Mouse (Mus musculus): ENCODE measurements around the gene Sh3bp4. TPM values are rescaled to one million over a fixed set of nuclear protein-coding genes. Genes with fewer than 3 reads are reported as not detected.

Gene Sh3bp4
- polyA plus RNA-seq, 1 experiment from 2014 or later: 25.7 TPM

DNA sequence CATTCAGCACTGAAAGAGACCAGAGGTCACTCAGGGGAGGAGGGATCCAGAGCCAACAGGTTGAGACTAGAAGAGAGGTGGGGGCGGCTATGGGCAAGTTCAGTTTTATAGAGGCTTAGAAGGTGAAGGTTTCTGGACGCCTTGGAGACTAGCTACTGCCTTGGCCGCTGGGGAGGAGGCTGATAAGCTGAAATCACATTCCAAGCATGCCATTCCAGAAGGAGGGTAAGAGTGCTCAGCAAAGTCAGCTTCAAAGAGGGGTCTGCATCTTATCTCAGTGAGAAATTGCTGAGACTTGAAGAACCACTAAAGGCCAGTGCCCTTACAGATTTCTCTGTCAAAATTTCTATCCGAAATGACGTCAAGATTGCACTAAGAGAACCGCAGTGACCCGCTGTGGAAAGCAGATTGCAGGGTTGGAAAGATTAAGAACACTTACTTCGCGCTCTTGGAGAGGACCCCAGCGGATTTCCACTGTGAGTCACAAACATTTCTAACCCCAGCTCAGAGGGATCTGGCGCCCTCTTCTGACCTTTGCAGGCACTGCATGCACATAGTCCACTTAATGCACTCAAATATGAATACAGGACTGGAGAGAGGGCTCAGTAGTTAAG is 121.0 kb downstream of the Sh3bp4 start:
- H3K9me3 ChIP-seq: no peaks in the 10 kb centered on the region
- H3K27me3 ChIP-seq: 0 out of 2 replicates have a peak, but pooled peaks cover 3% of the 10 kb centered on the region
- WGBS: 5% methylated on average over 11 of the region's 11 CpGs
- H3K36me3 ChIP-seq: no peaks in the 10 kb centered on the region
- H3K9ac ChIP-seq: no peak overlapping the region
- no peak overlapping the region for H3K4me2 ChIP-seq (replicated peaks)
- no peak overlapping the region for H3K4me3 ChIP-seq
- peak; percentile 16; the same call in 1 of the 2 replicates for ATAC-seq (ENCODE audit: insufficient number of reproducible peaks, insufficient read depth, low FRiP score, low TSS enrichment)
- H3K4me1 ChIP-seq: peaks cover 9% of the 10 kb centered on the region; the same call in 1 of the 2 replicates
- no peak overlapping the region for H3K27ac ChIP-seq

DNA sequence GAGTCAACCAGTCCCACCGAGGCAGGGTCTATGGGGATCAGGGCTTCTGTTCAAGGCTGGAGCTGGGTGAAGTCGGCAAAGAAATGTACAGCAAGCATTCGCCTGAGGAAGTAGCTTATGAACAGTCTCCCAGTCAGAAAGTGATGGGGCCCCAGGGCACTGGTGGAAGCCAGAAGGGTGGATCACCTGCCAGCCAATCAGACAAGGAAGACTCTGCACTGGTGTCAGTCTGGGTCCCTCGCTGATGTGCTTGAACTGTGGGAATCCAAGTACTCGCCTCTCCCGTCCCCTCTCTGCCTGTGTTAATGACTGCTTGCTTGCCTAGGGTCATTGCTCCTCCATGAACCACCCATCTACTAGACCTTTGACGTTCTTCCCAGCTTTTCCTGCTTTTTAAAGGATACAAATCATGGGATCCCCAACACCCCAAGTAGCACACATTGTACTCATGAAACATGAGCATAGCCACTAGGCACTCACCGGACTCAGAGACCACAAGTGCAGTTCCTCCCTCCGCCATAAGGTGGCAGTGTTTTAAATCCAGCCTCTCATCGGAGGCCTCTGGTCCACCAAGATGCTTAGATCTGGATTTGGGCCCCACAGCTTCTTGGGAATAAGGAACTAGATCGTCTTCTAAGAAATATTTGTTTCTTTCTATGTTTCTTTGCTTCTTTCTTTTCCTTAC is 122.5 kb downstream of the Sh3bp4 start:
- Histone ChIP-seq H3K27ac (no peak overlapping the region), H3K36me3 (no peaks in the 10 kb centered on the region)
- 66% methylated on average over 11 of the region's 11 CpGs for WGBS

DNA sequence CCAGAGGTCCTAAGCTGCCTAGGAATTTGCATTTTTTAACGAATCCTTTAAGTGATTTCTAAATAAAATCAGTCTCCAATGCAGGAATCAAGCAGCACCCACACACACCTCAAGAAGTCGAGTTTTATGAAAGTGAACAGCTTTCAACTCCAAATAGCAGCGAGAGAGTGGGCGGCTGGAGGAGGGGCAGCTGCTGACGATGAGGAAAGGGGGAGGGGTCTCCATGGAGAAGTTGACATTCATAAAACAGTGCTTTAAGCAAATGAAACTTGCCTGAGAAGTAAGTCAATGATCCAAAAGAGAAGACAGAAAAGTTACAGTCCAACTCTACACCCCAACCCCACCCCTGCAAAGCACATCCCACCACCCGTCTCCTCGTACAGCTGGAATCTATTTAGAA is 123.4 kb downstream of the Sh3bp4 start:
- H3K9me3 ChIP-seq: no peaks in the 10 kb centered on the region
- 60% methylated on average over 7 of the region's 7 CpGs for WGBS
- no peaks in the 10 kb centered on the region for H3K36me3 ChIP-seq
- no peak overlapping the region for H3K4me2 ChIP-seq (replicated peaks)
- H3K27me3 ChIP-seq: 0 out of 2 replicates have a peak, but pooled peaks cover 3% of the 10 kb centered on the region
- H3K9ac ChIP-seq: no peak overlapping the region
- no peak overlapping the region for H3K27ac ChIP-seq
- no peak for ATAC-seq (ENCODE audit: insufficient number of reproducible peaks, insufficient read depth, low FRiP score, low TSS enrichment)
- H3K4me3 ChIP-seq: no peak overlapping the region
- peaks cover 9% of the 10 kb centered on the region; the same call in 1 of the 2 replicates for H3K4me1 ChIP-seq

More for the DNA sequence above, 122.5 kb downstream of the Sh3bp4 start:
- H3K4me2 ChIP-seq (replicated peaks): no peak overlapping the region
- H3K9ac ChIP-seq: no peak overlapping the region
- no peak overlapping the region for H3K4me3 ChIP-seq
- no peaks in the 10 kb centered on the region for H3K9me3 ChIP-seq
- ATAC-seq (ENCODE audit: insufficient number of reproducible peaks, insufficient read depth, low FRiP score, low TSS enrichment): no peak
- H3K27me3 ChIP-seq: 0 out of 2 replicates have a peak, but pooled peaks cover 3% of the 10 kb centered on the region
- peaks cover 9% of the 10 kb centered on the region; the same call in 1 of the 2 replicates for H3K4me1 ChIP-seq

DNA sequence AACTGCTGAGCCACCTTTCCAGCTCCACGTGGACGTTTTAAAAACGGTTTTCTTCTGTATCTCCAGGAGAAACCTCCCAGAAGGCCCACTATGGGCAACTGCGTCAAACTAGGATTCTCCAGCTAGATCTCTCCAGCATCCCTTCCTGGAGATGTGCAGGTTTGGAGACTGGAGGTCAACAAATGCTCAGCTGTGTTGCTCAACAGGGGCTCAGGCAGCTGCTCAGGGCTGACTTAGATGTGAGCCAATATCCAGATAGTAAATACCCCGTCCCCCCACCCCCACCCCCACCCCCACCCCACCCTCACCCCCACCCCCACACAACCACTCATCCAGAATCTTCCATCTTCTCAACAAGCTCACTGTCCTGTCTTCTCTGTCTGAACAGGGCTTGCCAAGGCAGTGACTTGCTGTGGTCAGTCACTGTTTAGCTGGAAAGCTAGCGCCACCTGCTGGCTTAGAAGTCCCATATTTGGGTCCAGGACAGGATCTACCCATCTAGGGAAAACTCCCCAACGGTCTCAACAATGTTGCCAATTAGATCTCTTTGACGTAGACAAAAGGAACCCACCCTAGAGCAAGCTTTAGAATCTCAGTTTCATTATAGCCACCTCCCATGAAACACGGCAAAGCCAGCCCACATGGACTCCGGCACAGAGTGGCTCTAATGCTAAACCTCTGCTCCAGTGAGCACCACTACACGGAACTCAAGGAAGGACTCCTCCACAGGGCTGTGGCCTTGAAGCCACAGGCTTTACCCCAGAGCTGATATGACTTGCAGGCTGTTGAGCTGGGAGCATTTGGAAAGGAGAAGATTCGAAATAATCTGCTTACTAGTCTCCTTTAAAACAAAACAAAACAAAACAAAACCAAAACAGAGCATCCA is 125.9 kb downstream of the Sh3bp4 start:
- Histone ChIP-seq H3K27me3 (0 out of 2 replicates have a peak, but pooled peaks cover 3% of the 10 kb centered on the region), H3K9me3 (no peaks in the 10 kb centered on the region), H3K27ac (no peak overlapping the region), H3K9ac (no peak overlapping the region), H3K36me3 (no peaks in the 10 kb centered on the region), H3K4me2 (replicated peaks) (no peak overlapping the region), H3K4me1 (0 out of 2 replicates have a peak, but pooled peaks cover 4% of the 10 kb centered on the region), H3K4me3 (no peak overlapping the region)
- ATAC-seq (ENCODE audit: insufficient number of reproducible peaks, insufficient read depth, low FRiP score, low TSS enrichment): peak; percentile 72; the same call in 1 of the 2 replicates
- 45% methylated on average over 12 of the region's 12 CpGs for WGBS
